Mouse (Mus musculus) ES-E14 (cell line): ENCODE results near the gene Lrrc8d. TPM values are rescaled to one million over a fixed set of nuclear protein-coding genes. Genes with fewer than 3 reads are reported as not detected.

Source experiments
- DNase-seq: peaks from one replicate; pipeline ENCODE4 v3.0.0-alpha.2; 2013; ENCODE audit warnings: low read depth, low spot score
- H3K27ac ChIP-seq: 2 replicates; pipeline ENCODE4 v1.5.1; 2012; ENCODE audit warnings: low read depth, mild to moderate bottlenecking, low read length, moderate library complexity, mixed read lengths; ENCODE audit not compliant: poor library complexity, insufficient read depth, severe bottlenecking
- H3K36me3 ChIP-seq: 2 replicates; pipeline ENCODE4 v1.6.1; 2012; ENCODE audit warnings: mild to moderate bottlenecking, low read length, moderate library complexity, mixed read lengths; ENCODE audit not compliant: control insufficient read depth, poor library complexity, insufficient read depth, severe bottlenecking
- H3K4me1 ChIP-seq, 2 experiments: fragments of 150-350 bp in 1 of 2; sonication (generic) in 1 of 2; 2 replicates each; pipeline ENCODE4 v1.6.1; 2012; ENCODE audit warnings: low read length in 2 of 2, mild to moderate bottlenecking in 1 of 2, mixed read lengths in 1 of 2; ENCODE audit not compliant: control insufficient read depth in 2 of 2, insufficient read depth in 2 of 2, poor library complexity in 1 of 2
- H3K4me3 ChIP-seq, 2 experiments: fragments of 150-350 bp in 1 of 2; sonication (generic) in 1 of 2; 2 replicates each; pipeline ENCODE4 v1.5.1; 2012; ENCODE audit warnings: low read length in 2 of 2, low read depth in 1 of 2, mild to moderate bottlenecking in 1 of 2, mixed read lengths in 1 of 2; ENCODE audit not compliant: insufficient read depth in 1 of 2, poor library complexity in 1 of 2, severe bottlenecking in 1 of 2
- H3K9ac ChIP-seq: 2 replicates; pipeline ENCODE4 v1.6.1; 2012; ENCODE audit warnings: low read depth, mild to moderate bottlenecking, low read length, mixed read lengths; ENCODE audit not compliant: poor library complexity, insufficient read depth, severe bottlenecking
- H3K9me3 ChIP-seq: fragments of 150-350 bp; sonication (generic); 2 replicates; pipeline ENCODE4 v1.6.1; 2012; ENCODE audit warnings: low read depth, mild to moderate bottlenecking, low read length; ENCODE audit not compliant: control insufficient read depth, insufficient read depth
- CHD2 ChIP-seq: IDR thresholded peaks from 2 replicates; pipeline ENCODE4 v1.6.1; 2014; ENCODE audit warnings: mild to moderate bottlenecking, low read depth, low read length, inconsistent platforms
- HCFC1 ChIP-seq: IDR thresholded peaks from 2 replicates; pipeline ENCODE4 v1.6.1; 2012; ENCODE audit warnings: low read length, inconsistent platforms, borderline replicate concordance; ENCODE audit not compliant: insufficient read depth
- MAFK ChIP-seq: IDR thresholded peaks from 2 replicates; pipeline ENCODE4 v1.6.1; 2014; ENCODE audit warnings: mild to moderate bottlenecking, low read depth, low read length, inconsistent platforms; ENCODE audit not compliant: insufficient read depth
- ZC3H11A ChIP-seq: IDR thresholded peaks from 2 replicates; pipeline ENCODE4 v1.6.1; 2012; ENCODE audit warnings: low read depth, mild to moderate bottlenecking, inconsistent platforms, low read length, borderline replicate concordance
- ZNF384 ChIP-seq: IDR thresholded peaks from 2 replicates; pipeline ENCODE4 v1.6.1; 2012; ENCODE audit warnings: low read depth, low read length, inconsistent platforms
- in situ Hi-C, 2 experiments: fragments of 600-800 bp; cut with MboI; formaldehyde crosslinking; loops; one replicate each; pipeline ENCODE4 v1.15.1; 2025; ENCODE audit warnings: low sequenced_read_pairs in 2 of 2, inconsistent platforms in 1 of 2; ENCODE audit not compliant: unreplicated experiment in 2 of 2
- total RNA-seq: library from RNA; depleted of rRNA; stranded (reverse); fragments of 300-350 nt; gene quantifications from 2 replicates; pipeline ENCODE4 v1.2.3, GENCODE M21; 2012

Lrrc8d gene
- total RNA-seq, 1 experiment: 23.2 TPM

- in situ Hi-C loops: no loop called here
- peaks cover 0 to 4% of the 10 kb centered on the region in 2 experiments; a peak in 1 of 4 replicates for H3K4me1 ChIP-seq
- H3K36me3 ChIP-seq: peaks cover 18% of the 10 kb centered on the region
- no peak overlapping the region for H3K9ac ChIP-seq
- H3K27ac ChIP-seq: no peak overlapping the region
- TF ChIP-seq CHD2 (no peak), MAFK (no peak), ZC3H11A (no peak), ZNF384 (no peak), HCFC1 (no peak)
- no peaks in the 10 kb centered on the region for H3K9me3 ChIP-seq
- DNase-seq: no peak
- no peak overlapping the region for H3K4me3 ChIP-seq
Measured at GRCm38 (mm10) chr5:105817248-105817976, 117.6 kb downstream of the Lrrc8d start.

DNA sequence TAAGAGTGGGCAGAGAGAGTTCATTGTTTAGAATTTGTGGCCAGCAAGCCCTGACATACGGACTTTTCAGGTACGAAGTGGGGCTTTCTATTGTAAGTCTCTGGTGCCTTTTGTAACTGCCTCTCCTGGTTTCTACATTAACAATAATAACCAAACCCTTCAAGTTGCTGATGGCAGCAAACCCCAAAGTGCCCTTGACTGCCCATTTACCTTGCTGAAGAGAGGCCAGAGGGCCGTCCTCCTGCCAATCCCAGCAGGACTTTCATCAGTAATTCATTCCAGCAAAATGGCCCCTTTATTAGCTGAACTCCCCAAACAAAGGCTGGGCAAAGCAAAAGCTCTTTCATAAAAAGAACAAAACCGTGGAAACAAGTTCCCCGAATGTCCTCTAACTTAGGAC is 118.6 kb downstream of the Lrrc8d start:
- TF ChIP-seq HCFC1 (no peak), ZNF384 (no peak), CHD2 (no peak), MAFK (no peak)
- Histone ChIP-seq H3K4me1 (peaks cover 0 to 4% of the 10 kb centered on the region in 2 experiments; a peak in 1 of 4 replicates), H3K4me3 (no peak overlapping the region), H3K9ac (no peak overlapping the region), H3K36me3 (peaks cover 8% of the 10 kb centered on the region), H3K27ac (no peak overlapping the region), H3K9me3 (no peaks in the 10 kb centered on the region)
- no peak for DNase-seq
- in situ Hi-C loops: no loop called here

GRCm38 (mm10) chr5:105821390-105821789 is 121.6 kb downstream of the Lrrc8d start:
- in situ Hi-C loops: no loop called here
- TF ChIP-seq MAFK (no peak), ZNF384 (no peak), CHD2 (no peak), ZC3H11A (no peak), HCFC1 (no peak)
- DNase-seq: no peak
- Histone ChIP-seq H3K36me3 (no peaks in the 10 kb centered on the region), H3K9ac (no peak overlapping the region), H3K27ac (no peak overlapping the region), H3K9me3 (no peaks in the 10 kb centered on the region), H3K4me1 (peaks cover 0 to 4% of the 10 kb centered on the region in 2 experiments; a peak in 1 of 4 replicates), H3K4me3 (no peak overlapping the region)

GRCm38 (mm10) chr5:105822521-105823498 is 123.0 kb downstream of the Lrrc8d start:
- peaks cover 0 to 4% of the 10 kb centered on the region in 2 experiments; a peak in 1 of 4 replicates for H3K4me1 ChIP-seq

More at GRCm38 (mm10) chr5:105822521-105823498, 123.0 kb downstream of the Lrrc8d start:
- no peaks in the 10 kb centered on the region for H3K36me3 ChIP-seq
- no peak overlapping the region for H3K4me3 ChIP-seq
- no peak overlapping the region for H3K9ac ChIP-seq
- TF ChIP-seq HCFC1 (no peak), CHD2 (no peak), ZNF384 (no peak)
- DNase-seq: no peak
- in situ Hi-C loops: no loop called here
- no peak overlapping the region for H3K27ac ChIP-seq
- no peaks in the 10 kb centered on the region for H3K9me3 ChIP-seq
